Mouse (Mus musculus) embryonic fibroblast, embryonic 13.5 days (primary cell): ENCODE measurements around the gene Neurl4.

Experiments used
- CTCF ChIP-seq: IDR thresholded peaks from 2 replicates; pipeline ENCODE4 v1.5.1; 2011; ENCODE audit warnings: mild to moderate bottlenecking, control low read depth, low read length, moderate library complexity, borderline replicate concordance; ENCODE audit not compliant: insufficient read depth
- POLR2A ChIP-seq: IDR thresholded peaks from 2 replicates; pipeline ENCODE4 v1.6.1; 2011; ENCODE audit warnings: low read depth, mild to moderate bottlenecking, control low read depth, low read length, moderate library complexity

GRCm38 (mm10) chr11:69881787-69882670, 18.8 kb upstream of the Neurl4 start:
- TF ChIP-seq POLR2A, result no peak
- no peak for TF ChIP-seq CTCF
